Mouse (Mus musculus): ENCODE results near the gene Sympk.

Sympk gene

GRCm38 (mm10) chr7:19024096-19024506, at the start of gene Sympk:
TSS of gene Sympk (plus strand) at chr7:19024377.
- peak; percentile 86 for DNase-seq (ENCODE audit: low spot score)

DNA sequence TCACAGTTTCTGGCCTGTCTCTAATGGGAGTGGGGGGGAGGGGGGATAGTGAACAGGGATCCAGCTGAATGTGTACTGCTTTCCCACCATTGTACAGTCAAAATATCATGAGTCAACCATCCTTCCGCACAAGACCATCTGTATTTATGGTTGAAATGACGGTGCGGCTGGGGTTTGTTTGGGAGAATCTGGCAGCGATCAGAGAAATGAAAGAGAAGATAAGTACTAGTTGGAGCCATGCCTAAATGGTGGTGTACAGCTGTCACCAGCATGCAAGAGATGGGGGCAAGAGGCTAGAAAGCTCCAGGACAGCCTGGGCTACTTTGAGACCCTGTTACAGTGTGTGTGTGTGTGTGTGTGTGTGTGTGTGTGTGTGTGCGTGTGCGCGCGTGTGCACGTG, 45.8 kb upstream of the Sympk start:
- no peak for DNase-seq (ENCODE audit: low spot score)

GRCm38 (mm10) chr7:18986503-18986902, 37.7 kb upstream of the Sympk start:
- DNase-seq (ENCODE audit: low spot score): no peak

DNA sequence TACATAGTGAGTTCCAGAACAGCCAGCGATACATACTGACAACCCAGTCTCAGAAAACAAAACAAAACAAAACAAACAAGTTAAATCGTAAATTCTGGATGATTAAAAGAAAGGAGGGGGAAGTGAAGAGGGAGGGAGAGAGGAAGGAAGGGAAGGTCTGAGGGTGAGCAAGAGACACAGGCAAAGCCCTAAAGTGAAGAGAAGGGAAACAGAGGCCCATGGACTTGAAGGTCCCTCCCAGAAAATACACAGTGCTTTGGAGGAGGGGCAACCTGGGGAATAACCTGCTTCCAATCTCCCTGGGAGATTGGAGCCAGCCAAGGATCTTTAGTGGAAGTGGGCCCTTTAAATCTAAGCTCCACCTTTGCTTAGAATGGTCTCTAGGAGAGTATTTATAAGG, 37.1 kb upstream of the Sympk start, which contains the start of gene Nanos2:
TSS of gene Nanos2 (plus strand) at position 301 of the 400 bp plus-strand sequence.
- DNase-seq (ENCODE audit: low spot score): no peak

- no peak for DNase-seq (ENCODE audit: low spot score)
These were observed 36.4 kb upstream of the Sympk start for GRCm38 (mm10) chr7:18987747-18988146.

DNA sequence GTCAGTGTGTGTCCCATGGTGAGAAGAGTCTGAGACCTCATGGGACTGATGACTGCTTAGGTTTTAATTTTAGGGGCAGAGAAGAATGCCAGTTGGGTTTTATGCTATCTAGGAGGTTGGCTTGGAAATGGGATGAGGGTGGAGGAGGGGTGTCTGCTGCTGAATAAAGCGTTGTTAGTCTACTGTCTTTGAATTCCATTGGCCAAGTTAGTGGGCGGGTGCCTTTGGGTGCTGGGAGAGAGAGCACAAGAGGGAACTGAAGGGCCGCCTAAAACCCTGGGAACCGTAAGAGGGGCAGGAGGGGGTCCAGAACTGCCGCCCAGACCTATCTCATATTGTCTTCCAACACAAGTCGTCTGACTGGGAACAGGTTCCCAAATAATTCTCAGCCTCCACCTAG, 35.4 kb upstream of the Sympk start:
- DNase-seq (ENCODE audit: low spot score): no peak

DNA sequence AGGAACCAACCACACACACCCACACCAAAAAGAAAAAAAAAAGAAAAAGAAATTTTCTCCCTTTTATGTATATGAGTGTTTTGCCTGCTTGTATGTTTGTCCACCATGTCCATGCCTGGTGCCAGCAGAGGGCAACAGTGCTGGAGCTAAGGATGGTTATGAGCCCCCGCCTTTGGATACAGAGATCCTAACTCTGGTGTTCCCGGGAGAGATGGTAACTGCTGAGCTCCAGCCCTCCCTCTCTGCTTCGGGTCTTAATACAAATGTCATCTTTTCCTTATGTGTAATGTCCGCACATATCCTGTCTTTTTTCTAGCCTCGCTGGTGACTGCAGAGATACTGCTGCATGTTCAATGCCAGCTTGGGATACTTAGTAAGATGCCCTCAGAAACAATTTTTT, 34.2 kb upstream of the Sympk start:
- DNase-seq (ENCODE audit: low spot score): no peak

GRCm38 (mm10) chr7:18990601-18991295, 33.4 kb upstream of the Sympk start, which contains the start of gene Mypop:
TSS of gene Mypop (plus strand) at chr7:18991245.
- DNase-seq (ENCODE audit: low spot score): peak; percentile 99

DNA sequence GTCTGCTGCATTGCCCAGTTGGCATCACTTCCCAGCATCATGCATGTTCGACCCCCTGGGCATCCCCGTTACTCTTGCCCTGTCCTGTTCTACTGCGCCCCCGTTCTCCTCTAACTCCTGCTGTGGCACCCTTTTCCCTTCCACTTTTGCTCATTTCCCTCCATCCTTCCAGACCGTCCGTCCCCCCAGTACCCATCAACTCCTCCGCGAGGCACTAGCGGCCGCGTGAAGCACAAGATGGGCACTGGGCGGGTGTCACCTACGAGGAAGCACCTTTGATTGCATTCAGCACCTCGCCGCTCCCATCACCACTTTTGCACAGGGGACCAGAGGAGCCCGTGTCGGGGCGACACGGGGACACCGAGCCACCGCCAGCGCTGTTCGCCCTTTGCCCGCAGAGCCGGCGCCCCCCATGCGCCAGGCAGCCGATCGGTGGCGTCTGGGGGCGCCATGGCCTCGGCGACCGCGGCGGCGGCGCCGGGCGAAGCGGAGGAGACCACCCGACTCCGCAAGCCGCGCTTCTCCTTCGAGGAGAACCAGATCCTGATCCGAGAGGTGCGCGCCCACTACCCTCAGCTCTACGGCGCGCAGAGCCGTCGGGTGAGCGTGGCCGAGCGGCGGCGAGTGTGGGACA, 32.4 kb upstream of the Sympk start:
- DNase-seq (ENCODE audit: low spot score): no peak

DNA sequence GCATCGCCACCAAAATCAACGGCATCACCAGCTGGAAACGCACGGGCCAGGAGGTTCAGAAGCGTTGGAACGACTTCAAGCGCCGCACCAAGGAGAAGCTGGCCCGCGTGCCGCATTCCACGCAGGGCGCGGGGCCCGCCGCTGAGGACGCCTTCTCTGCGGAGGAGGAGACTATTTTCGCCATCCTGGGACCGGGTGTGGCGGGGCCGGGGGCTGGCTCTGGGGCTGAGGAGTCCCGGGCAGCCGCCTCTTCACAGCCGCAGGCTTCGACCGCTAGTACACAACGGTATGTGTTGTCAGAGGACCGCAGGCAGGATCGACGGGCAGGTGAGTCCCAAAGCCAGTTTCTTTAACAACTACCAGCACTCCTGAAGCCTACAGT, 31.9 kb upstream of the Sympk start:
- DNase-seq (ENCODE audit: low spot score): no peak

DNA sequence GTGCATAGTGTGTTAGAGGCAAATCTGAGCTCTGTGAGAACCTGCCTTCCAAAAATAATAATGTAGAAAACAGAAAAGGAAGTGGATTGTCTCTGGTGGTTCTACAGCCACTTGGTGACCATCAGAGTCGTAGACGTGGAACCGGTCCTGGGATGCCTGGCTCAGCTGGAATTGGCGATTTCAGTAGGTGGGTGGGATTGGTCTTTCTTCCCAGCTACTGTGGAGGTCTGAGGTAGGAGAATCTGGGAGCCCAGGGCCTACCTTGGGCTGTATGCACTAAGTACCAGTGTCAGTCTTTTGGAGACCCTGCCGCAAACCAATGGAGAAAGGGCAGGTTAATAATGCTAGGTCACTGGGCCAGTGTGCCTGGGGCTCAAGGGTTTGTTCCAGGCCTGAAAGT, 31.1 kb upstream of the Sympk start:
- no peak for DNase-seq (ENCODE audit: low spot score)

GRCm38 (mm10) chr7:18998835-18999234, 25.3 kb upstream of the Sympk start:
- no peak for DNase-seq (ENCODE audit: low spot score)

GRCm38 (mm10) chr7:19000421-19000820, 23.8 kb upstream of the Sympk start:
- DNase-seq (ENCODE audit: low spot score): no peak

DNA sequence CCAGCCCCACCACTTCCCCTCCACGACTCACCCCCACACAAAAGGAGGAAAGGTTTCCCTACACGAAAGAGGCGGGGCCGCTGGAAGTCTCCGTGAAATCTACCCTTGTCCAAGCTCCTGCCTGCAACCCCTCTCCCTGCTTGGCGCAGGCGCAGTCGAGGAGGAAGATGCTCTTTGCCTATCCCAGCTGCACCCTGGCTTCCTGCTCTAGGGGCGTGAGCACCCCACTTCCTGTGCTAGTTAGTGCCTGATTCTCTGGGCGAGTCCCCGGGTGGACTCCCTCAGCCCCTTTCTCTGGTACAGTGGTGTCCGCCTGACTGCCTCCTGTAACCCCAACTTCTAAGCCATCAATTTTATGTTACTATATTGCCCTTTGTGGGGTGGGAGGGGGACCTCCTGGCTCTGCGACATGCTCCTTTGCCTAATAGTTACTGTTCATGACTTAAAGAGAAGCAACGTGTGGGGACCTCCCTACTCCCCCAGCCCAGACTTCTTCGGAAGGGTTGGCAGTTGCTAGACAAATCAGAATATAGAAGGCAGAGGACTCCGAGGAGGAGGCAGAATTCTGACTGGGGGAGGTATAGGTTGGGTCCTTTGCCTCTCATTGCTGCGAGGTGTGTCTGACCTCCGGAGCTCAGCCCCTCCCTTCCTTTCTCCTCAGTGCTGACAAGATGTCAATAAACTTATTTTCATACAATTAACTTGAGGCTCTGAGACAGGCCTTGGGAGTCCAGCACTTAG, 22.9 kb upstream of the Sympk start:
- DNase-seq (ENCODE audit: low spot score): peak; percentile 61

DNA sequence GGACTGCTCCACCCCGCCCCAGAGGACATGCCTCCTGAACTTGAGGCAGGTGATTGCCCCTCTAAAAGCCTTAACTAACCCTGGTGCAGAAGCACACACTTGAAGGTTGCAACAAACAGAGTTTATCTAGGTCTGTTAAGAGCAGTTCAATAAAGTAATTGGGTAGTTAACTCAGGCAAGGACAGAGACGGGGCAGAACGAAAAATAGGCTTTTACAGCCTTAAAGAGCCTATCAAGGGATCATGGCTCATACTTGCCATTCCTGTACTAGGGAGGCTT, 22.4 kb upstream of the Sympk start:
- no peak for DNase-seq (ENCODE audit: low spot score)

- no peak for DNase-seq (ENCODE audit: low spot score)
These were observed 22.1 kb upstream of the Sympk start for GRCm38 (mm10) chr7:19002115-19002514.

- peak; percentile 49 for DNase-seq (ENCODE audit: low spot score)
These were observed 21.2 kb upstream of the Sympk start for GRCm38 (mm10) chr7:19002848-19003498.

- peak; percentile 88 for DNase-seq (ENCODE audit: low spot score)
These were observed 20.1 kb upstream of the Sympk start, which contains the start of gene Irf2bp1 for GRCm38 (mm10) chr7:19003902-19004630. TSS of gene Irf2bp1 (plus strand) at chr7:19004044.

- DNase-seq (ENCODE audit: low spot score): no peak
These were observed 19.5 kb upstream of the Sympk start for GRCm38 (mm10) chr7:19004631-19005079.

DNA sequence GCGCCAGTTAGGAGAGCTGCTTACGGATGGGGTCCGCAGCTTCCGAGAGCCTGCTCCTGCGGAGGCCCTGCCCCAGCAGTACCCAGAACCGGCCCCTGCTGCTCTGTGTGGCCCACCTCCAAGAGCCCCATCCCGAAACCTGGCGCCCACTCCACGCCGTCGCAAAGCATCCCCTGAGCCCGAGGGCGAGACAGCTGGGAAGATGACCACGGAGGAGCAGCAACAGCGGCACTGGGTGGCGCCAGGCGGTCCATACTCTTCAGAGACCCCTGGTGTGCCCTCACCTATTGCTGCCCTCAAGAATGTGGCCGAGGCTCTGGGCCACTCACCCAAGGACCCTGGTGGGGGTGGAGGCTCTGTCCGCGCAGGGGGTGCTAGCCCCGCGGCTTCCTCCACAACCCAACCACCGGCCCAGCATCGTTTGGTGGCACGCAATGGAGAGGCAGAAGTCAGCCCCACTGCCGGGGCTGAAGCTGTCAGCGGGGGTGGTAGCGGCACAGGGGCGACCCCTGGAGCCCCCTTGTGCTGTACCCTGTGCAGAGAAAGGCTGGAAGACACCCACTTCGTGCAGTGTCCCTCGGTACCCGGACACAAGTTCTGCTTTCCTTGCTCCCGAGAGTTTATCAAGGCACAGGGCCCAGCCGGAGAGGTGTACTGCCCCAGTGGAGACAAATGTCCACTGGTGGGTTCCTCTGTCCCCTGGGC, 18.6 kb upstream of the Sympk start:
- no peak for DNase-seq (ENCODE audit: low spot score)

DNA sequence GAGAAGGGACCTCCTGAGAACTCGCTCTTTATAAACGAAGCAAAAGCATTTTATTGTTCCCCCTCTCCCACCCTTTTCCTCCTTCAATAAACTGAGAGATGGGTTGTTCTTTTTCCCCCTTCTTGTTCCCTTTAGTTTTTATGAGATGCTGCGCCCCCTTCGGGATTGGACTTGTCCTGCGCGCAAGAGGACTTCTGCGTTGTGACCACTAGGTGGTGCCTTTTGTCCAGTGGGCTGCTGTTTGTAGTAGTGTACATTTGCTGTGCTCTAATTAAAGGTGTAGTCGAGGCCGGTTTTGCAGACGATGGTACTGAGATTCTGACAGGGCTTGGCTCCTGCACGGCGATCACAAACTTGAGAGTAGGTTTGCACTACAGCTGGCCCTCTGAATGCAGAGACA, 17.7 kb upstream of the Sympk start:
- peak; percentile 76 for DNase-seq (ENCODE audit: low spot score)

Data from urinary bladder, postnatal 25 days (tissue).